Mouse (Mus musculus) G1E (cell line): Measurements from ENCODE around the gene Ctsz.

Experiments
- CTCF ChIP-seq: IDR thresholded peaks from 2 replicates; pipeline ENCODE4 v1.5.1; 2012; ENCODE audit warnings: low read depth, low read length, inconsistent platforms, mixed read lengths
- GATA1 ChIP-seq: IDR thresholded peaks from 2 replicates; pipeline ENCODE4 v1.6.1; 2012; ENCODE audit warnings: borderline replicate concordance, low read length, inconsistent platforms, mixed read lengths
- POLR2AphosphoS5 ChIP-seq: IDR thresholded peaks from 2 replicates; pipeline ENCODE4 v1.6.1; 2012; ENCODE audit warnings: low read depth, low read length, inconsistent platforms; ENCODE audit not compliant: insufficient replicate concordance
- TAL1 ChIP-seq: conservative IDR thresholded peaks from 2 replicates; pipeline ENCODE4 v1.6.1; 2012; ENCODE audit warnings: low read depth, low read length, inconsistent platforms, mixed read lengths

DNA sequence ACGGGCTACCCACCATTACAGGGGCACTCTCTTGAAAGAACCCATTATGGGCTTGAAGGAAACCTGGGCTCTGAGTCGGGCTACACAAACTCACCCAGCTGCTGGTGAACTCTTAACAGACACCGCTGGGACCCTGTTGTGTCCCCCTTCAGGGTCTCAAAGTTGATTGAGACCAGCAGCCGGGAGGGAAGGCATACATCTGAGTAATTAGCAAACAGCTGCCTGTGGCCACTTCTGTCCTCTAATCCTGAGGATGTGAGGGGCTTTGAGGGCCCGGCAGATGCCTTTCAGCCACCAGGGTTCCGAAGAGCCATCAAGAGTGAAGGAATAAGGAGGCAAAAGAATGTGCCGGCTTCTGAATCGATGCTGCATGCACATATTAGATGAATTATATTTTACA is 8.1 kb upstream of the Ctsz start:
- TF ChIP-seq CTCF (no peak), GATA1 (no peak), TAL1 (no peak), POLR2AphosphoS5 (no peak)
